In genomic region chr17:52150496-52150895, GRCm38 (mm10) we compare ENCODE assay signal across 19 mouse cellular contexts.
DNase-seq lines count a peak whose midpoint lies in the region; ATAC-seq lines count a peak whose summit lies in the region.
"Had no signal": no experiment of that assay in that cellular context is flagged by ENCODE, and none has a peak within 500 bp of the region (broad histone marks: within the 10 kb centered on the region; RNA-seq: fewer than 3 reads in every experiment).

No protein-coding gene starts in this region.

- peak; percentile 4 for ATAC-seq in activated CD4-positive, CD25-positive, alpha-beta regulatory T cell, adult 4 months
- ATAC-seq: forebrain, embryonic 14.5 days; forebrain, embryonic 16.5 days; Patski had no signal

- peak; percentile 59 for DNase-seq in CD4-positive helper T cell, adult 2 months (ENCODE audit: low read depth, low spot score)
- DNase-seq in CD4-positive, CD25-positive, alpha-beta regulatory T cell, adult 2 months (ENCODE audit: low read depth, low spot score) = peak; percentile 38
- peak; percentile 66 for DNase-seq in naive thymus-derived CD4-positive, alpha-beta T cell, adult 2 months (ENCODE audit: low read depth)
- DNase-seq in layer of hippocampus, adult 9-10 months (ENCODE audit: low spot score) = no peak
- DNase-seq in gastrocnemius, postnatal 25 days = no peak
- DNase-seq in c-Kit-positive CD71-positive TER-119-positive erythroid progenitor cells, embryonic 14.5 days (ENCODE audit: low spot score) = no peak
- DNase-seq: adrenal gland, adult 2 months; adrenal gland, postnatal 10 days; adrenal gland, postnatal 25 days; cerebellum, adult 11-12 months; cerebellum, adult 2 months; cerebellum, adult 9-11 months; cerebellum, postnatal 14 days; cerebellum, postnatal 36 days; embryo, embryonic 11 days had no signal

Comparison
In these comparisons a context has a peak if more than half of its experiments do, and no peak if none do; other contexts are left out.
1. DNase-seq: peak in CD4-positive helper T cell, adult 2 months (single experiment), CD4-positive, CD25-positive, alpha-beta regulatory T cell, adult 2 months (single experiment) and naive thymus-derived CD4-positive, alpha-beta T cell, adult 2 months (single experiment); none in layer of hippocampus, adult 9-10 months (single experiment), gastrocnemius, postnatal 25 days (single experiment) and c-Kit-positive CD71-positive TER-119-positive erythroid progenitor cells, embryonic 14.5 days (single experiment).